Mouse (Mus musculus) midbrain, embryonic 15.5 days (tissue): Measurements from ENCODE around the gene Lypd6b. TPM values are rescaled to one million over a fixed set of nuclear protein-coding genes. Genes with fewer than 3 reads are reported as not detected.

Source experiments
- ATAC-seq: fragments of 200-750 bp; cut with Nextera tagmentation; replicated peaks from 2 replicates; pipeline ENCODE4 v1.8.0; 2017; ENCODE audit warnings: moderate TSS enrichment
- H3K27ac ChIP-seq: fragments of 300-500 bp; sonication (generic); 2 replicates; pipeline ENCODE4 v1.5.1; 2015; ENCODE audit warnings: mild to moderate bottlenecking, inconsistent platforms
- H3K27me3 ChIP-seq: fragments of 300-500 bp; sonication (generic); replicated peaks from 2 replicates; pipeline ENCODE4 v1.6.1; 2015; ENCODE audit warnings: inconsistent platforms
- H3K36me3 ChIP-seq: fragments of 300-500 bp; sonication (generic); replicated peaks from 2 replicates; pipeline ENCODE4 v1.6.1; 2015; ENCODE audit warnings: inconsistent platforms
- H3K4me1 ChIP-seq: fragments of 300-500 bp; sonication (generic); 2 replicates; pipeline ENCODE4 v1.6.1; 2015; ENCODE audit warnings: inconsistent platforms
- H3K4me2 ChIP-seq: fragments of 300-500 bp; sonication (generic); 2 replicates; pipeline ENCODE4 v1.6.1; 2015; ENCODE audit warnings: inconsistent platforms, mild to moderate bottlenecking, moderate library complexity
- H3K4me3 ChIP-seq: fragments of 300-500 bp; sonication (generic); 2 replicates; pipeline ENCODE4 v1.5.1; 2015; ENCODE audit warnings: mild to moderate bottlenecking, inconsistent platforms
- H3K9ac ChIP-seq: fragments of 300-500 bp; sonication (generic); 2 replicates; pipeline ENCODE4 v1.6.1; 2015; ENCODE audit warnings: mild to moderate bottlenecking, inconsistent platforms
- H3K9me3 ChIP-seq: fragments of 300-500 bp; sonication (generic); 2 replicates; pipeline ENCODE4 v1.6.1; 2016; ENCODE audit warnings: inconsistent platforms
- WGBS: fragments of 180-500 bp; shearing (Covaris S2); methylation state at CpG from one replicate; pipeline ENCODE4 v1.1.7; 2015; ENCODE audit warnings: mixed read lengths; 5-methylcytosine and 5-hydroxymethylcytosine counted together
- polyA plus RNA-seq: library from polyadenylated mRNA; unstranded; fragments of >200 nt; fragmentation: Nextera tagmentation; extraction: Ambion mirVana; gene quantifications from 2 replicates; pipeline ENCODE4 v1.2.1, GENCODE M21; 2015

Gene Lypd6b
- polyA plus RNA-seq, 1 experiment from 2014 or later, result 13.7 TPM

DNA sequence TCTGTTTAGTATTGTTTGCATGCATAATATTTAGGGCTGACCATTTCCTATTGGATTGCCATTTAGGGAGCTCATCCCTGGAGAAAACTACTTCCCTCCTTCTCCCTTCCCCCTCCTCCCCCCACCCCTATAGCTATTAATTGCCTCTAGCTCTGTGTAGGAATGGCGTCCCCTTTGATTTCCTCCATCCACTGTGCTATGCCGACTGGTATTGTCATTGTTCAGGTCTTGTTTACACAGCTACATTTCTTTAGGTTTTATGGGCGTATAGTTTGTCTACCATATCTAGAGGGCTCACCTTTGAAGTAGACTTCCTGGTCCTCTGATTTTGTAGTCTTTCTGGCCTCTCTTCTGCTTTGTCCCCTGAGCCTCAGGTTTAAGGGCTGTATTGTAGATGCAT lies 197.3 kb downstream of the Lypd6b start:
- Histone ChIP-seq H3K9me3 (no peaks in the 10 kb centered on the region), H3K9ac (no peak overlapping the region), H3K27ac (no peak overlapping the region), H3K4me3 (no peak overlapping the region), H3K27me3 (no peaks in the 10 kb centered on the region), H3K4me1 (no peaks in the 10 kb centered on the region), H3K36me3 (no peaks in the 10 kb centered on the region), H3K4me2 (no peak overlapping the region)
- WGBS, result 73% methylated on average over 3 of the region's 3 CpGs
- no peak for ATAC-seq

DNA sequence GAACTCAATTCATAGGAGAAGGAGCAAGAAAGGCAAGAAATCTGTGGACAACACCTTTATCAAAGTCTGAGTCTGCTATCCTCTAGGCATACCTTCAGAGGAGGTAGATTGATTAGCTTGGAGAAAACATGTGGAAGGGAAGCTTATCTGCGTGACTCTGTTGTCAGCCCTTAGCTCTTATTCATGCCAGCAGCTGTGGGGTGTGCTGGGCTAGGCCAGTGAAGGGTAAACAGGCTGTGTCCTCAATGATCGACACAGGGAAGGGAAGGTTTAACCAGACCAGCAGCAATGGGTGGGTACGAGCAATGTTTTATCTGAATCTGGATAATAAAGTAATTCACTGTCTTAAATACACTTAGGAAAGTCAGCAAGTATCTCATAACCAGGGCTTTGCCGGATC lies 208.4 kb downstream of the Lypd6b start:
- no peak for ATAC-seq
- 89% methylated on average over 4 of the region's 4 CpGs for WGBS
- H3K9ac ChIP-seq, result no peak overlapping the region
- H3K4me3 ChIP-seq, result no peak overlapping the region
- H3K4me2 ChIP-seq, result no peak overlapping the region
- no peaks in the 10 kb centered on the region for H3K9me3 ChIP-seq
- no peaks in the 10 kb centered on the region for H3K4me1 ChIP-seq
- no peak overlapping the region for H3K27ac ChIP-seq
- H3K27me3 ChIP-seq, result no peaks in the 10 kb centered on the region
- no peaks in the 10 kb centered on the region for H3K36me3 ChIP-seq

DNA sequence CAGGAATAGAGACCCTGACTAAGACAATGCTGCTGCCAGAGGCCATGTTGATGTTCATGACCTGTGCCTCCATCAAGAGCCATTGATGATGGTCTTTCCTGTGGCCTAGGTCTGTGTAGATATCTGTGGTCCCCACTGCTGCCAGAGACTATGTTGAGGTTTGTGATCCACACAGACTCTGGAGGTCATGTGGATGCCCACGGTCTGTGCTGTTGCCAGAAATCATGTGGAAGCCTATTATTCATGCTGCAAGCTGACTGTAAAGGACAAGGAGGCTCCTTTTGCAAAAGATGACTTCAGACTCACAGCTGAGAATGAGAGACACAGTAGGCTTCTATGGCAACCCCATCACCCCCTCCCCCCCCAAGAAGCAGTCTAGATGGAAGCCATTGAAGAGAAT lies 209.7 kb downstream of the Lypd6b start:
- WGBS, result 90% methylated on average over 1 of the region's 1 CpGs
- Histone ChIP-seq H3K9me3 (no peaks in the 10 kb centered on the region), H3K4me1 (no peaks in the 10 kb centered on the region)

More for the DNA sequence above, 209.7 kb downstream of the Lypd6b start:
- no peak for ATAC-seq
- no peak overlapping the region for H3K27ac ChIP-seq
- H3K4me3 ChIP-seq, result no peak overlapping the region
- no peaks in the 10 kb centered on the region for H3K36me3 ChIP-seq
- H3K27me3 ChIP-seq, result no peaks in the 10 kb centered on the region
- no peak overlapping the region for H3K4me2 ChIP-seq
- H3K9ac ChIP-seq, result no peak overlapping the region

Other genes with a start within 250 kb of the Lypd6b start
- gene Kif5c, start 168.4 kb upstream of the Lypd6b start, polyA plus RNA-seq, result 205 and 215 TPM in 2 replicates